Mouse (Mus musculus): ENCODE measurements around the gene Rnf151.
"Not testable (repeated sequence)": the region's sequence is repeated elsewhere in the genome, so short reads cannot be mapped to it uniquely, and the experiment has no call there.

Gene Rnf151

GRCm38 (mm10) chr17:24667416-24667815, 50.4 kb downstream of the Rnf151 start:
- peak in 1 of 2 experiments; percentile 48 for DNase-seq (ENCODE audit: low spot score in 2 of 2)

GRCm38 (mm10) chr17:24667011-24667410, 50.9 kb downstream of the Rnf151 start:
- DNase-seq (ENCODE audit: low spot score in 2 of 2), result not testable (repeated sequence)
